Mouse (Mus musculus) MEL (cell line): ENCODE data around the gene Prim2. TPM values are rescaled to one million over a fixed set of nuclear protein-coding genes. Genes with fewer than 3 reads are reported as not detected.

Experiments used
- DNase-seq: peaks from one replicate; pipeline ENCODE4 v3.0.0; 2011; ENCODE audit warnings: low read depth, low spot score
- H3K27ac ChIP-seq: 2 replicates; pipeline ENCODE4 v1.5.1; 2012; ENCODE audit warnings: low read depth, mild to moderate bottlenecking, control low read depth, low read length, moderate library complexity; ENCODE audit not compliant: control insufficient read depth
- H3K27me3 ChIP-seq, 2 experiments: fragments of 150-350 bp in 1 of 2; sonication (generic) in 1 of 2; 2 replicates each; pipeline ENCODE4 v1.6.1; 2012; ENCODE audit warnings: low read length in 2 of 2, mild to moderate bottlenecking in 2 of 2, improper control_type of control experiment in 1 of 2, moderate library complexity in 1 of 2; ENCODE audit not compliant: insufficient read depth in 2 of 2, control insufficient read depth in 1 of 2
- H3K36me3 ChIP-seq, 2 experiments: 2 replicates each; pipeline ENCODE4 v1.6.1; 2012 to 2014; ENCODE audit warnings: low read length in 2 of 2, improper control_type of control experiment in 1 of 2, inconsistent platforms in 1 of 2, mild to moderate bottlenecking in 1 of 2; ENCODE audit not compliant: insufficient read depth in 2 of 2, control insufficient read depth in 1 of 2
- H3K4me1 ChIP-seq, 2 experiments: fragments of 150-350 bp in 1 of 2; sonication (generic) in 1 of 2; 2 replicates each; pipeline ENCODE4 v1.6.1; 2012; ENCODE audit warnings: low read length in 2 of 2, improper control_type of control experiment in 1 of 2, mild to moderate bottlenecking in 1 of 2; ENCODE audit not compliant: insufficient read depth in 2 of 2, control insufficient read depth in 1 of 2
- H3K4me3 ChIP-seq, 2 experiments: fragments of 150-350 bp in 1 of 2; sonication (generic) in 1 of 2; 2 replicates each; pipeline ENCODE4 v1.5.1; 2012; ENCODE audit warnings: low read depth in 2 of 2, low read length in 2 of 2, mild to moderate bottlenecking in 2 of 2, moderate library complexity in 2 of 2, control low read depth in 1 of 2, improper control_type of control experiment in 1 of 2; ENCODE audit not compliant: control insufficient read depth in 1 of 2, insufficient read depth in 1 of 2
- H3K79me2 ChIP-seq: 2 replicates; pipeline ENCODE4 v1.6.1; 2012; ENCODE audit warnings: mild to moderate bottlenecking, low read length, moderate library complexity; ENCODE audit not compliant: control insufficient read depth, poor library complexity, insufficient read depth
- H3K9ac ChIP-seq: 2 replicates; pipeline ENCODE4 v1.6.1; 2012; ENCODE audit warnings: low read depth, mild to moderate bottlenecking, control low read depth, low read length, moderate library complexity; ENCODE audit not compliant: control insufficient read depth, poor library complexity, severe bottlenecking
- H3K9me3 ChIP-seq: fragments of 150-350 bp; sonication (generic); replicated peaks from 2 replicates; pipeline ENCODE4 v1.6.1; 2012; ENCODE audit warnings: mild to moderate bottlenecking, low read length, improper control_type of control experiment, moderate library complexity; ENCODE audit not compliant: insufficient read depth
- BHLHE40 ChIP-seq: IDR thresholded peaks from 2 replicates; pipeline ENCODE4 v1.6.1; 2012; ENCODE audit warnings: low read depth, mild to moderate bottlenecking, inconsistent platforms, low read length, improper control_type of control experiment, borderline replicate concordance
- CHD2 ChIP-seq: IDR thresholded peaks from 2 replicates; pipeline ENCODE4 v1.6.1; 2011; ENCODE audit warnings: low read length, improper control_type of control experiment
- CTCF ChIP-seq, 3 experiments: IDR thresholded peaks in 2 of 3; conservative IDR thresholded peaks in 1 of 3; 2 replicates each; pipeline ENCODE4 v1.5.1; 2011 to 2012; ENCODE audit warnings: low read length in 3 of 3, low read depth in 2 of 3, mild to moderate bottlenecking in 2 of 3, improper control_type of control experiment in 1 of 3, inconsistent platforms in 1 of 3, mixed read lengths in 1 of 3, moderate library complexity in 1 of 3; ENCODE audit not compliant: control insufficient read depth in 1 of 3, insufficient read depth in 1 of 3, poor library complexity in 1 of 3, severe bottlenecking in 1 of 3
- E2F4 ChIP-seq: IDR thresholded peaks from 2 replicates; pipeline ENCODE4 v1.6.1; 2011; ENCODE audit warnings: low read depth, low read length, improper control_type of control experiment, borderline replicate concordance
- ELF1 ChIP-seq: IDR thresholded peaks from 2 replicates; pipeline ENCODE4 v1.6.1; 2014; ENCODE audit warnings: low read depth, mild to moderate bottlenecking, inconsistent platforms, low read length, improper control_type of control experiment, moderate library complexity
- EP300 ChIP-seq, 2 experiments: IDR thresholded peaks; 2 replicates each; pipeline ENCODE4 v1.6.1; 2011; ENCODE audit warnings: improper control_type of control experiment in 2 of 2, low read length in 2 of 2, low read depth in 1 of 2, mild to moderate bottlenecking in 1 of 2
- ETS1 ChIP-seq: IDR thresholded peaks from 2 replicates; pipeline ENCODE4 v1.6.1; 2012; ENCODE audit warnings: low read depth, mild to moderate bottlenecking, inconsistent platforms, low read length, improper control_type of control experiment, moderate library complexity
- GABPA ChIP-seq: IDR thresholded peaks from 2 replicates; pipeline ENCODE4 v1.6.1; 2012; ENCODE audit warnings: low read depth, mild to moderate bottlenecking, inconsistent platforms, low read length, improper control_type of control experiment, moderate library complexity
- HCFC1 ChIP-seq: IDR thresholded peaks from 2 replicates; pipeline ENCODE4 v1.6.1; 2012; ENCODE audit warnings: low read depth, mild to moderate bottlenecking, inconsistent platforms, low read length, improper control_type of control experiment, moderate library complexity
- JUND ChIP-seq: IDR thresholded peaks from 2 replicates; pipeline ENCODE4 v1.6.1; 2011; ENCODE audit warnings: low read depth, mild to moderate bottlenecking, improper control_type of control experiment, low read length
- KAT2A ChIP-seq: conservative IDR thresholded peaks from 2 replicates; pipeline ENCODE4 v1.6.1; 2012; ENCODE audit warnings: low read depth, low read length, improper control_type of control experiment, inconsistent platforms
- MAX ChIP-seq: IDR thresholded peaks from 2 replicates; pipeline ENCODE4 v1.6.1; 2011; ENCODE audit warnings: low read length, improper control_type of control experiment
- MAZ ChIP-seq: IDR thresholded peaks from 2 replicates; pipeline ENCODE4 v1.6.1; 2012; ENCODE audit warnings: low read depth, mild to moderate bottlenecking, inconsistent platforms, low read length, improper control_type of control experiment
- MEF2A ChIP-seq: IDR thresholded peaks from 2 replicates; pipeline ENCODE4 v1.6.1; 2014; ENCODE audit warnings: low read depth, mild to moderate bottlenecking, inconsistent platforms, low read length, improper control_type of control experiment; ENCODE audit not compliant: poor library complexity, insufficient replicate concordance, severe bottlenecking; ENCODE audit errors: extremely low read depth
- MXI1 ChIP-seq: IDR thresholded peaks from 2 replicates; pipeline ENCODE4 v1.6.1; 2011; ENCODE audit warnings: mild to moderate bottlenecking, low read depth, low read length, improper control_type of control experiment
- MYB ChIP-seq: IDR thresholded peaks from 2 replicates; pipeline ENCODE4 v1.6.1; 2011; ENCODE audit warnings: mild to moderate bottlenecking, low read depth, low read length, improper control_type of control experiment
- MYC ChIP-seq: IDR thresholded peaks from 2 replicates; pipeline ENCODE4 v1.6.1; 2011; ENCODE audit warnings: low read depth, mild to moderate bottlenecking, low read length, improper control_type of control experiment, moderate library complexity
- NELFE ChIP-seq: IDR thresholded peaks from 2 replicates; pipeline ENCODE4 v1.6.1; 2011; ENCODE audit warnings: low read depth, low read length, improper control_type of control experiment
- NRF1 ChIP-seq: IDR thresholded peaks from 2 replicates; pipeline ENCODE4 v1.6.1; 2014; ENCODE audit warnings: low read depth, mild to moderate bottlenecking, inconsistent platforms, low read length, improper control_type of control experiment, moderate library complexity; ENCODE audit not compliant: poor library complexity, insufficient read depth, severe bottlenecking
- POLR2A ChIP-seq, 2 experiments: IDR thresholded peaks; 2 replicates each; pipeline ENCODE4 v1.6.1; 2011 to 2012; ENCODE audit warnings: low read length in 2 of 2, mild to moderate bottlenecking in 2 of 2, control low read depth in 1 of 2, improper control_type of control experiment in 1 of 2, low read depth in 1 of 2, moderate library complexity in 1 of 2; ENCODE audit not compliant: control insufficient read depth in 1 of 2, insufficient read depth in 1 of 2, poor library complexity in 1 of 2
- POLR2AphosphoS2 ChIP-seq: IDR thresholded peaks from 2 replicates; pipeline ENCODE4 v1.6.1; 2011; ENCODE audit warnings: low read length, improper control_type of control experiment
- POLR2AphosphoS5 ChIP-seq: IDR thresholded peaks from 2 replicates; pipeline ENCODE4 v1.6.1; 2012; ENCODE audit warnings: low read depth, borderline replicate concordance, mild to moderate bottlenecking, inconsistent platforms, low read length, moderate library complexity, mixed read lengths
- SIN3A ChIP-seq: IDR thresholded peaks from 2 replicates; pipeline ENCODE4 v1.6.1; 2012; ENCODE audit warnings: low read length, improper control_type of control experiment, inconsistent platforms
- TAL1 ChIP-seq: IDR thresholded peaks from 2 replicates; pipeline ENCODE4 v1.6.1; 2012; ENCODE audit warnings: mild to moderate bottlenecking, inconsistent platforms, low read length, moderate library complexity, mixed read lengths
- TBP ChIP-seq: IDR thresholded peaks from 2 replicates; pipeline ENCODE4 v1.8.0; 2011; ENCODE audit warnings: low read depth, low read length, improper control_type of control experiment
- TCF12 ChIP-seq: IDR thresholded peaks from 2 replicates; pipeline ENCODE4 v1.6.1; 2014; ENCODE audit warnings: low read depth, mild to moderate bottlenecking, inconsistent platforms, low read length, improper control_type of control experiment, moderate library complexity
- UBTF ChIP-seq: IDR thresholded peaks from 2 replicates; pipeline ENCODE4 v1.6.1; 2012; ENCODE audit warnings: low read depth, mild to moderate bottlenecking, inconsistent platforms, low read length, improper control_type of control experiment, moderate library complexity, borderline replicate concordance; ENCODE audit not compliant: insufficient read depth
- USF1 ChIP-seq: IDR thresholded peaks from 2 replicates; pipeline ENCODE4 v1.6.1; 2014; ENCODE audit warnings: low read depth, mild to moderate bottlenecking, inconsistent platforms, low read length, improper control_type of control experiment, moderate library complexity
- USF2 ChIP-seq, 2 experiments: IDR thresholded peaks; 2 replicates each; pipeline ENCODE4 v1.6.1; 2011 to 2012; ENCODE audit warnings: improper control_type of control experiment in 2 of 2, low read length in 2 of 2, borderline replicate concordance in 1 of 2, inconsistent platforms in 1 of 2, low read depth in 1 of 2, mild to moderate bottlenecking in 1 of 2; ENCODE audit not compliant: insufficient read depth in 1 of 2
- ZC3H11A ChIP-seq: IDR thresholded peaks from 2 replicates; pipeline ENCODE4 v1.6.1; 2012; ENCODE audit warnings: low read depth, mild to moderate bottlenecking, inconsistent platforms, low read length, improper control_type of control experiment
- ZKSCAN1 ChIP-seq: IDR thresholded peaks from 2 replicates; pipeline ENCODE4 v1.6.1; 2012; ENCODE audit warnings: low read depth, mild to moderate bottlenecking, inconsistent platforms, low read length, improper control_type of control experiment, moderate library complexity
- ZMIZ1 ChIP-seq: IDR thresholded peaks from 2 replicates; pipeline ENCODE4 v1.6.1; 2012; ENCODE audit warnings: low read depth, mild to moderate bottlenecking, inconsistent platforms, low read length, improper control_type of control experiment, moderate library complexity
- ZNF384 ChIP-seq: IDR thresholded peaks from 2 replicates; pipeline ENCODE4 v1.6.1; 2012; ENCODE audit warnings: low read depth, mild to moderate bottlenecking, inconsistent platforms, low read length, improper control_type of control experiment
- polyA plus RNA-seq, 2 experiments: library from polyadenylated mRNA; stranded (reverse) in 1 of 2; unstranded in 1 of 2; fragments of >175 nt in 1 of 2; fragments of >200 nt in 1 of 2; gene quantifications; 2 replicates each; pipeline versions ENCODE4 v1.2.1 to v1.2.4; 2012; ENCODE audit warnings: low replicate concordance in 2 of 2, low read depth in 1 of 2; ENCODE audit not compliant: insufficient read length in 2 of 2, insufficient read depth in 1 of 2, missing spikeins in 1 of 2
- total RNA-seq: library from RNA; depleted of rRNA; stranded (reverse); fragments of 300-350 nt; gene quantifications from 2 replicates; pipeline ENCODE4 v1.2.3, GENCODE M21; 2012; rRNA removed

The Prim2 gene
- total RNA-seq: 36.1 and 38.6 TPM in 2 replicates
- polyA plus RNA-seq: 10 to 100 TPM in 1 of 2 experiments, not detected in 1; 48.9 TPM

DNA sequence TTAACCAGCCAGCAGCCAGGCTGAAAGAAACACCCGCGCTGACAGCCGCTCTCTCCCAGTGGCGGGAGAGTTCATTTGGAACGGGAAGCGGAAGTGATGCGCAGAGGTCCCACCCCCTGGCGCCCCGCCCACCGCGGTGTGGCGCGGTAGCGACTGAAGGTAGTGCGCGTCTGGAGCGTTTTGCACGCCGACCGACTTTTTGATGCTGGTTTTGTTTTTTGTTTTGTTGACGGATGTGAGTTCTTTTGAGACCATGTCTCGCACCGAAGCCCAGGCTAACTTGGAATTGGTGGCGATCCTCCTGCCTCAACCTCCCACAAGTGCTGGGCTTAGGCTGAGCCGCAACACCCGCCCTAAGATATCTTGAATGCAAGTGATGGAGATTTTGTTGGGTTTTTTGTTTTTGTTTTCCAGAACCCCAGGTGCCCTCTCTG is at the start of gene Prim2:
Prim2 (minus strand) TSS at position 88 of the 434 bp plus-strand sequence.
- peak; percentile 93 for DNase-seq
- H3K27me3 ChIP-seq: no peaks in the 10 kb centered on the region; a peak in 1 of 4 replicates
- peaks cover 0 to 7% of the 10 kb centered on the region in 2 experiments; a peak in 1 of 4 replicates for H3K4me1 ChIP-seq

DNA sequence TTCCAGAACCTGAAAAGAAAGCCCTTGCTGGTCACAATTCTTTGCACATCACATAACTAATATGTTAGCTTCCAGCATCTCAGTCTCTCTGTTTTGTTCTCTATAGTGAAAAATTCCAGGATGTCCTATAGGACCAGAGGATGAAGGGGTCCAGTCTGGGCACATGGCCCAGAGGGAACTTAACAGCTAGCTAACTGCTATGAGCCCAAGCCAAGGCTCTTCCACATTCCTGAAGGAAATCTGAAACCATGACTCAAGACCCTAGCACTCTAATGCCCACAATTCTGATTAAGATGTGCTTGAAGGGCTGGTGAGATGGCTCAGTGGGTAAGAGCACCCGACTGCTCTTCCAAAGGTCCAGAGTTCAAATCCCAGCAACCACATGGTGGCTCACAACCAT is 48.0 kb upstream of the Prim2 start:
- Histone ChIP-seq H3K4me1 (peaks cover 5 to 8% of the 10 kb centered on the region in 2 experiments; a peak in 3 of 4 replicates), H3K36me3 (peaks cover 2 to 6% of the 10 kb centered on the region in 2 experiments; a peak in 3 of 4 replicates), H3K27ac (no peak overlapping the region), H3K9ac (no peak overlapping the region), H3K79me2 (peaks cover 9% of the 10 kb centered on the region), H3K9me3 (no peaks in the 10 kb centered on the region), H3K27me3 (peaks cover 0 to 1% of the 10 kb centered on the region in 2 experiments; a peak in 1 of 4 replicates), H3K4me3 (no peak overlapping the region)
- DNase-seq: no peak
- TF ChIP-seq TAL1 (no peak), KAT2A (no peak), EP300 (IDR thresholded peaks at IDR 0.05; ENCODE audit: low read depth in 1 of 2, low read length in 2 of 2) (no peak), POLR2AphosphoS2 (no peak), BHLHE40 (no peak), USF2 (IDR thresholded peaks at IDR 0.05; ENCODE audit: borderline replicate concordance in 1 of 2, insufficient read depth in 1 of 2, low read depth in 1 of 2, low read length in 2 of 2) (no peak), ZKSCAN1 (no peak), POLR2AphosphoS5 (no peak), JUND (no peak), TCF12 (no peak), CHD2 (no peak), MYB (no peak), ELF1 (no peak), E2F4 (no peak), UBTF (no peak), ZMIZ1 (no peak), USF1 (no peak), MYC (no peak), HCFC1 (no peak)

More for the DNA sequence above, at the start of gene Prim2:
- H3K79me2 ChIP-seq: peaks cover 8% of the 10 kb centered on the region
- H3K36me3 ChIP-seq: peaks cover 1 to 11% of the 10 kb centered on the region in 2 experiments
- peak within 1 kb of the TSS; percentile 88 for H3K27ac ChIP-seq
- H3K4me3 ChIP-seq: peak within 1 kb of the TSS; percentile 70 to 78
- H3K9me3 ChIP-seq: no peaks in the 10 kb centered on the region
- H3K9ac ChIP-seq: peak within 1 kb of the TSS; percentile 89
- TF ChIP-seq POLR2AphosphoS2: peak; percentile 92
- TF ChIP-seq POLR2AphosphoS5: no peak
- TF ChIP-seq MAZ: no peak
- TF ChIP-seq MYB: no peak
- no peak for TF ChIP-seq CTCF (IDR thresholded peaks at IDR 0.05 in 2 of 3, conservative IDR thresholded peaks at IDR 0.05 in 1 of 3; ENCODE audit: control insufficient read depth in 1 of 3, insufficient read depth in 1 of 3, low read depth in 2 of 3, low read length in 3 of 3, poor library complexity in 1 of 3, severe bottlenecking in 1 of 3)
- no peak for TF ChIP-seq GABPA
- TF ChIP-seq E2F4: peak; percentile 91
- TF ChIP-seq POLR2A (IDR thresholded peaks at IDR 0.05; ENCODE audit: control insufficient read depth in 1 of 2, insufficient read depth in 1 of 2, low read depth in 1 of 2, low read length in 2 of 2, poor library complexity in 1 of 2): peak; percentile 73 to 94
- no peak for TF ChIP-seq ZNF384
- TF ChIP-seq NRF1: no peak
- TF ChIP-seq NELFE: peak; percentile 91
- no peak for TF ChIP-seq ZC3H11A
- no peak for TF ChIP-seq MEF2A
- no peak for TF ChIP-seq USF2 (IDR thresholded peaks at IDR 0.05; ENCODE audit: borderline replicate concordance in 1 of 2, insufficient read depth in 1 of 2, low read depth in 1 of 2, low read length in 2 of 2)
- TF ChIP-seq ELF1: peak; percentile 50; the same call in 1 of the 2 replicates
- no peak for TF ChIP-seq ETS1
- peak; percentile 37 for TF ChIP-seq MXI1
- TF ChIP-seq MAX: 0 out of 2 replicates have a peak, but pooled peaks have one; percentile 11
- TF ChIP-seq ZMIZ1: peak; percentile 81
- no peak for TF ChIP-seq EP300 (IDR thresholded peaks at IDR 0.05; ENCODE audit: low read depth in 1 of 2, low read length in 2 of 2)
- TF ChIP-seq MYC: no peak
- peak; percentile 78 for TF ChIP-seq HCFC1
- peak; percentile 18; the same call in 1 of the 2 replicates for TF ChIP-seq TCF12
- no peak for TF ChIP-seq USF1
- TF ChIP-seq TAL1: no peak
- peak; percentile 85 for TF ChIP-seq SIN3A
- TF ChIP-seq KAT2A: no peak; the same call in 1 of the 2 replicates
- TF ChIP-seq TBP: peak; percentile 70
- TF ChIP-seq, all 39 proteins: peak for 12
